ENCODE assay signal across 8 mouse cellular contexts in genomic region chr11:50210101-50210504, GRCm38 (mm10). TPM values are rescaled to one million over a fixed set of nuclear protein-coding genes. Genes with fewer than 3 reads are reported as not detected.
DNase-seq lines count a peak whose midpoint lies in the region; ATAC-seq lines count a peak whose summit lies in the region.

No protein-coding gene starts in this region.

- H3K9me3 ChIP-seq in embryonic facial prominence, embryonic 12.5 days, result no peaks in the 10 kb centered on the region
- H3K9me3 ChIP-seq in limb, embryonic 13.5 days, result no peaks in the 10 kb centered on the region
- no peaks in the 10 kb centered on the region for H3K9me3 ChIP-seq in midbrain, embryonic 15.5 days

- H3K27me3 ChIP-seq in embryonic facial prominence, embryonic 12.5 days, result no peaks in the 10 kb centered on the region
- H3K27me3 ChIP-seq in limb, embryonic 13.5 days, result no peaks in the 10 kb centered on the region
- no peaks in the 10 kb centered on the region for H3K27me3 ChIP-seq in midbrain, embryonic 15.5 days (replicated peaks)

- H3K36me3 ChIP-seq in embryonic facial prominence, embryonic 12.5 days, result peaks cover 31% of the 10 kb centered on the region
- peaks cover 31% of the 10 kb centered on the region for H3K36me3 ChIP-seq in limb, embryonic 13.5 days
- peaks cover 23% of the 10 kb centered on the region for H3K36me3 ChIP-seq in midbrain, embryonic 15.5 days (replicated peaks)

- ATAC-seq in embryonic facial prominence, embryonic 12.5 days (ENCODE audit: insufficient number of reproducible peaks, insufficient read depth, low FRiP score, low TSS enrichment), result peak; percentile 94
- peak; percentile 91 for ATAC-seq in limb, embryonic 13.5 days (ENCODE audit: low FRiP score, low read depth)
- ATAC-seq in midbrain, embryonic 15.5 days (replicated peaks), result peak; percentile 94

- peaks cover 15% of the 10 kb centered on the region; the same call in 1 of the 2 replicates for H3K4me1 ChIP-seq in embryonic facial prominence, embryonic 12.5 days
- H3K4me1 ChIP-seq in limb, embryonic 13.5 days, result peaks cover 12% of the 10 kb centered on the region
- peaks cover 29% of the 10 kb centered on the region for H3K4me1 ChIP-seq in midbrain, embryonic 15.5 days

- H3K9ac ChIP-seq in embryonic facial prominence, embryonic 12.5 days, result peak overlapping the region; percentile 77
- peak overlapping the region; percentile 97 for H3K9ac ChIP-seq in limb, embryonic 13.5 days
- H3K9ac ChIP-seq in midbrain, embryonic 15.5 days, result peak overlapping the region; percentile 95

- 1% methylated on average over 24 of the region's 24 CpGs for WGBS in embryonic facial prominence, embryonic 12.5 days
- WGBS in limb, embryonic 13.5 days, result under 1% methylated on average over 24 of the region's 24 CpGs
- WGBS in midbrain, embryonic 15.5 days, result under 1% methylated on average over 24 of the region's 24 CpGs

- H3K4me3 ChIP-seq in embryonic facial prominence, embryonic 12.5 days, result peak overlapping the region; percentile 66
- peak overlapping the region; percentile 86 for H3K4me3 ChIP-seq in limb, embryonic 13.5 days
- H3K4me3 ChIP-seq in midbrain, embryonic 15.5 days, result peak overlapping the region; percentile 87

- DNase-seq in 416B (ENCODE audit: low read depth), result peak; percentile 96
- peak; percentile 89 to 94 for DNase-seq in adrenal gland, postnatal 36 days
- DNase-seq in heart, adult 18-20 months, result peak; percentile 90 to 95
- DNase-seq in kidney, adult 18-20 months, result peak; percentile 84
- DNase-seq in spleen, adult 18-20 months, result peak; percentile 81 to 86

- H3K27ac ChIP-seq in embryonic facial prominence, embryonic 12.5 days, result peak overlapping the region; percentile 94
- peak overlapping the region; percentile 96 for H3K27ac ChIP-seq in limb, embryonic 13.5 days
- H3K27ac ChIP-seq in midbrain, embryonic 15.5 days, result peak overlapping the region; percentile 97

- H3K4me2 ChIP-seq in embryonic facial prominence, embryonic 12.5 days (replicated peaks), result peak overlapping the region; percentile 49
- H3K4me2 ChIP-seq in limb, embryonic 13.5 days (replicated peaks), result peak overlapping the region; percentile 71
- peak overlapping the region; percentile 57 for H3K4me2 ChIP-seq in midbrain, embryonic 15.5 days

RNA-seq across cellular contexts. Expression of gene Sqstm1, which starts 0.5 kb away (rescaled TPM):
- total RNA-seq in adrenal gland, postnatal 36 days (2021), result 100 to 1,000 TPM; 862 to 881 TPM
- polyA plus RNA-seq in embryonic facial prominence, embryonic 12.5 days (2016; fragmentation: Nextera tagmentation; extraction: Ambion mirVana), result 187 and 192 TPM in 2 replicates
- 100 to 1,000 TPM; 367 to 455 TPM for total RNA-seq in heart, adult 18-20 months (2021)
- 214 TPM in 2 replicates for polyA plus RNA-seq in limb, embryonic 13.5 days (2015; fragmentation: Nextera tagmentation; extraction: Ambion mirVana)
- polyA plus RNA-seq in midbrain, embryonic 15.5 days (2015; fragmentation: Nextera tagmentation; extraction: Ambion mirVana), result 392 and 438 TPM in 2 replicates

RNA-seq across cellular contexts. Expression of gene Mgat4b, which starts 0.6 kb away (rescaled TPM):
- 100 to 1,000 TPM; 116 to 149 TPM for total RNA-seq in adrenal gland, postnatal 36 days (2021)
- polyA plus RNA-seq in embryonic facial prominence, embryonic 12.5 days (2016; fragmentation: Nextera tagmentation; extraction: Ambion mirVana), result 38.1 and 40.7 TPM in 2 replicates
- 10 to 100 TPM; 70.3 to 79.9 TPM for total RNA-seq in heart, adult 18-20 months (2021)
- 17.1 and 20.5 TPM in 2 replicates for polyA plus RNA-seq in limb, embryonic 13.5 days (2015; fragmentation: Nextera tagmentation; extraction: Ambion mirVana)
- polyA plus RNA-seq in midbrain, embryonic 15.5 days (2015; fragmentation: Nextera tagmentation; extraction: Ambion mirVana), result 54.6 and 57.9 TPM in 2 replicates

RNA-seq across cellular contexts. Expression of gene Ltc4s, which starts 28.3 kb away (rescaled TPM):
- 10 to 100 TPM; 10.5 to 23.5 TPM for total RNA-seq in adrenal gland, postnatal 36 days (2021)
- 0.62 and 0.74 TPM in 2 replicates for polyA plus RNA-seq in embryonic facial prominence, embryonic 12.5 days (2016; fragmentation: Nextera tagmentation; extraction: Ambion mirVana)
- total RNA-seq in heart, adult 18-20 months (2021), result 10 to 100 TPM in 1 of 2 experiments, 1 to 10 TPM in 1; 5.9 to 10.2 TPM
- polyA plus RNA-seq in limb, embryonic 13.5 days (2015; fragmentation: Nextera tagmentation; extraction: Ambion mirVana), result 0.79 and 1.3 TPM in 2 replicates
- 1.9 and 2.3 TPM in 2 replicates for polyA plus RNA-seq in midbrain, embryonic 15.5 days (2015; fragmentation: Nextera tagmentation; extraction: Ambion mirVana)

RNA-seq across cellular contexts. Expression of gene Mrnip, which starts 35.9 kb away (rescaled TPM):
- 10 to 100 TPM in 1 of 2 experiments, 1 to 10 TPM in 1; 7.4 to 10.9 TPM for total RNA-seq in adrenal gland, postnatal 36 days (2021)
- 17.8 and 18.6 TPM in 2 replicates for polyA plus RNA-seq in embryonic facial prominence, embryonic 12.5 days (2016; fragmentation: Nextera tagmentation; extraction: Ambion mirVana)
- total RNA-seq in heart, adult 18-20 months (2021), result 1 to 10 TPM; 2.4 to 3.0 TPM
- 18.0 and 18.7 TPM in 2 replicates for polyA plus RNA-seq in limb, embryonic 13.5 days (2015; fragmentation: Nextera tagmentation; extraction: Ambion mirVana)
- polyA plus RNA-seq in midbrain, embryonic 15.5 days (2015; fragmentation: Nextera tagmentation; extraction: Ambion mirVana), result 38.1 and 39.3 TPM in 2 replicates

Comparison
In these comparisons a context has a peak if more than half of its experiments do, and no peak if none do; other contexts are left out.
1. Peak in every context shown above with its lines: DNase-seq, ATAC-seq, H3K4me3 ChIP-seq and H3K27ac ChIP-seq.